Mouse (Mus musculus): ENCODE data around the gene Anxa2. TPM values are rescaled to one million over a fixed set of nuclear protein-coding genes. Genes with fewer than 3 reads are reported as not detected.

Gene Anxa2
- polyA plus RNA-seq, 1 experiment: 2,389 TPM

DNA sequence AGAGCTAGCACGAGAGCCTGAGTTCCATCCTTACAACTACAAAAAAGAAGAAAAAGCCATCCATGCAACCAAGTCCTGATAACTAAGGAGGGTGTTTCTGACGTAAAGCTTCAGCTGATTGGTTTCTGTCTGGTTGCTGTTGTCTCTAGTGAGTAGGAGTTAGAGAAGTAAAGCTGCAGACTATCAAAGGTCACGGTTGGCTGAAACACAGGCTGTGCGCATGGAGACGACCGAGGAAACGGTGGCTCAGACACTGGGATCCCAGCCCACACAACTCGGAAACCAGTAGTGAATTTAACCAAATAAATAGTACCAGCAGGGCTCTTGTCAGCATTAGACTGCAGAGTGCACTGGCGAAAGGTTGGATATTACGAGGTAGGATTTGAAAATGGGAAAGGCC is 18.2 kb upstream of the Anxa2 start:
- no peaks in the 10 kb centered on the region for H3K79me2 ChIP-seq (ENCODE audit: control insufficient read depth, insufficient read depth)

DNA sequence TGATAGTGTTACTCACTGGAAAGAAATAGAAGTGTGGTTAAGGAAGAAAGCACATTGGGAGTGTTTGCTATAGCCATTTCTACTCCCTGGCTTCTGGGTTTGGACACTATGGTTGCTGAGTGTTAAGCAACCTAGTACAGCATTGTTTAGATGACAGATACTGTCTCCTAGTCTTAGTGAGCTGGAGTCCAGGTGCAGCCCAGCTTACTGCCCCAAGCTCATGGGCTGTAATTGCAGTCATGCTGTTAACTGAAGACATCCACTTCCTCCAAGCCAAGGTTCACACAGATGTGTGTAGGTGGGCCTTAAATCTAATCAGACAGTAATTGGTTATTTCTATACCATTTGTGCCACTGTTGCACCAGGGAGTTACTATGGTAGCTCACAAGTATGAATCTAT is 17.8 kb upstream of the Anxa2 start:
- Histone ChIP-seq H3ac (ENCODE audit: control insufficient read depth, insufficient read length, low read depth) (no peak overlapping the region), H3K36me3 (ENCODE audit: control insufficient read depth, insufficient read depth) (peaks cover 4% of the 10 kb centered on the region), H3K27me3 (ENCODE audit: control insufficient read depth, insufficient read depth, insufficient read length) (no peaks in the 10 kb centered on the region), H3K79me2 (ENCODE audit: control insufficient read depth, insufficient read depth) (no peaks in the 10 kb centered on the region), H3K79me3 (ENCODE audit: low read depth) (peaks cover 1% of the 10 kb centered on the region), H3K4me3 (ENCODE audit: insufficient read depth, poor library complexity, severe bottlenecking) (no peak overlapping the region)
- TF ChIP-seq MYOD1 (IDR thresholded peaks at IDR 0.05; ENCODE audit: control insufficient read depth, insufficient read length, low read depth) (no peak), FOSL1 (IDR thresholded peaks at IDR 0.05; ENCODE audit: insufficient read depth, low read length, poor library complexity, severe bottlenecking) (no peak), CEBPB (IDR thresholded peaks at IDR 0.05; ENCODE audit: low read depth) (no peak), CTCF (IDR thresholded peaks at IDR 0.05; ENCODE audit: control insufficient read depth, insufficient read depth, insufficient read length) (no peak), MAX (IDR thresholded peaks at IDR 0.05) (no peak), USF1 (IDR thresholded peaks at IDR 0.05; ENCODE audit: low read depth) (no peak), MYOG (IDR thresholded peaks at IDR 0.05; ENCODE audit: control insufficient read depth, extremely low read depth, insufficient read length) (no peak)

More for the DNA sequence above, 18.2 kb upstream of the Anxa2 start:
- H3K4me3 ChIP-seq (ENCODE audit: insufficient read depth, poor library complexity, severe bottlenecking): no peak overlapping the region
- no peak overlapping the region for H3ac ChIP-seq (ENCODE audit: control insufficient read depth, insufficient read length, low read depth)
- TF ChIP-seq CEBPB (IDR thresholded peaks at IDR 0.05; ENCODE audit: low read depth) (no peak), FOSL1 (IDR thresholded peaks at IDR 0.05; ENCODE audit: insufficient read depth, low read length, poor library complexity, severe bottlenecking) (no peak)
- peaks cover 1% of the 10 kb centered on the region for H3K79me3 ChIP-seq (ENCODE audit: low read depth)
- H3K36me3 ChIP-seq (ENCODE audit: control insufficient read depth, insufficient read depth): peaks cover 4% of the 10 kb centered on the region
- H3K27me3 ChIP-seq (ENCODE audit: control insufficient read depth, insufficient read depth, insufficient read length): no peaks in the 10 kb centered on the region

DNA sequence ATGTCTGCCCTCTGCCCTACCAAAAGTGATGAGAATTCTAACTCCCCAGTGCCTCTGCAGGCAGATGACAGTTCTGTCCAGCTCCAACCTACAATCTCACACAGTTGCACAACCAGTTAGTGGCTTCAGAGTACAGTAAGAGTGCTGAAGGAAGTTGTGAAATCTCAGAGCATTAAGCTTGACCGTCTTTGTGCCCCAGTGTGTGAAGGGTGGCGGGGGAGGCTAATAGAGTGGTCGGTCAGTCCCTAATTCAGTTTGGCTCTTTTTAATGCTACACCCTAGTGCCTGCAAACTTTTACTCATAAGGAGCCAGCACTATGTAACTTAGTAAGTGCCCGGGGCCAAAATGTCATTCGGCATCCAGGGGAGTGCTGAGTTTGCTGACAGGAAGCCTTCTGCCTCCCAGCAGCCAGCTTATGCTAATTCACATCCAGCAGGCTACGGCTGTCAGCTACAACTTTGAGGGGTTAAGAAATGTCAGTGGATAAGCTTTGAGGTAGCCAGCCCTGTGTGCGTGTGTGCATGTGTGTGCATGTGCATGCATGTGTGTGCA is 13.5 kb upstream of the Anxa2 start:
- H3K36me3 ChIP-seq (ENCODE audit: control insufficient read depth, insufficient read depth): no peaks in the 10 kb centered on the region
- H3K79me2 ChIP-seq (ENCODE audit: control insufficient read depth, insufficient read depth): no peaks in the 10 kb centered on the region
- H3ac ChIP-seq (ENCODE audit: control insufficient read depth, insufficient read length, low read depth): no peak overlapping the region
- TF ChIP-seq MYOG (IDR thresholded peaks at IDR 0.05; ENCODE audit: control insufficient read depth, extremely low read depth, insufficient read length) (no peak), CEBPB (IDR thresholded peaks at IDR 0.05; ENCODE audit: low read depth) (peak; percentile 80)
- H3K4me3 ChIP-seq (ENCODE audit: insufficient read depth, poor library complexity, severe bottlenecking): no peak overlapping the region
- no peaks in the 10 kb centered on the region for H3K27me3 ChIP-seq (ENCODE audit: control insufficient read depth, insufficient read depth, insufficient read length)
- H3K79me3 ChIP-seq (ENCODE audit: low read depth): no peaks in the 10 kb centered on the region

DNA sequence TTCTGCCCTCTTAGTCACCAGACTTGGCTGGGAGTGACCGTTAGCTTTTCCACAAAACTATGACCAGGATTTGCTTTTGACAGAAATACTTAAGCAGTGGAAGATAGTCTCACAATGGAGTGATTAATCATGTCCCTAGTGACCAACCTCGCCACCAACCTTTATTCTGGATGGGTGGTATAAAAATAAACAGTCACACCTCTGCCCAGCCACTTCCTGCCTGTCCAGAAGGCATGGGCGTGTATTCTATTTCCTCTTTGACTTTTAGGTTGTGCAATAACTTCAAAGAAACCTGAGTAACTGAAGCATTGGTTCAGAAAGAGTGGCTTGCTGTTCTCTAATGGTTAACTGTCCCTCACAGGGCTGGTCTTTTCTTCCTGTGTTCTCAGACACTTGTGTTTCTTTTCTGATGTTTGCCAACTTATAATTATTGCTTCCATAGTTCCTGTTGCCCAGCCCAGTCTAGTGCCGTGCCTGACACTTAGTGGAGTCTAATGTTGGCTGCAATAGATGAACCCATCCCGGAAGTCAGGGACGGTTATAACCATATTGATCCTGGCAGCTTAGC is 10.9 kb upstream of the Anxa2 start:
- H3K27me3 ChIP-seq (ENCODE audit: control insufficient read depth, insufficient read depth, insufficient read length): no peaks in the 10 kb centered on the region
- H3K36me3 ChIP-seq (ENCODE audit: control insufficient read depth, insufficient read depth): no peaks in the 10 kb centered on the region
- no peak overlapping the region for H3K4me3 ChIP-seq (ENCODE audit: insufficient read depth, poor library complexity, severe bottlenecking)
- peak overlapping the region; percentile 7 for H3ac ChIP-seq (ENCODE audit: control insufficient read depth, insufficient read length, low read depth)
- H3K79me2 ChIP-seq (ENCODE audit: control insufficient read depth, insufficient read depth): no peaks in the 10 kb centered on the region
- no peaks in the 10 kb centered on the region for H3K79me3 ChIP-seq (ENCODE audit: low read depth)
- TF ChIP-seq CEBPB (IDR thresholded peaks at IDR 0.05; ENCODE audit: low read depth) (peak; percentile 100), USF1 (IDR thresholded peaks at IDR 0.05; ENCODE audit: low read depth) (no peak), FOSL1 (IDR thresholded peaks at IDR 0.05; ENCODE audit: insufficient read depth, low read length, poor library complexity, severe bottlenecking) (no peak), MAX (IDR thresholded peaks at IDR 0.05) (peak; percentile 65)

DNA sequence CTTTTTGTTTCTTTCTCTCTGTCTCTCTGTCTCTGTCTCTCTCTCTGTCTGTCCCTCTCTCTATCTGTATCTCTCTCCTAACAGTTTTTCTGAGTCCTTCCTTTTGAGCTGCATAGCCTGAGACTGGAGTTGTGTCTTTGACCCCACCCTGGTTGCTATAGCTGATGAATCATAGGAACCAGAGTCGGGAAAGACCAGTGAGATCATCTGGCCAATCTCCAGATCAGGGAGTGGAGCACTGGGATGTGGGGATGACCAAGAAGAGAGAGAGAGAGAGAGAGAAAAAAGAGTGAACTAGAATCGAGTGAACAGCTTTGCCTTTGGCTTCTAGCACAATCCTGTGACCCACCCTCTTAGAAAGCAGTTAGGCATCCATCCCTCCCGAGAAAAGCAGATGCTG is 10.2 kb upstream of the Anxa2 start:
- Histone ChIP-seq H3K36me3 (ENCODE audit: control insufficient read depth, insufficient read depth) (no peaks in the 10 kb centered on the region), H3ac (ENCODE audit: control insufficient read depth, insufficient read length, low read depth) (no peak overlapping the region), H3K27me3 (ENCODE audit: control insufficient read depth, insufficient read depth, insufficient read length) (no peaks in the 10 kb centered on the region), H3K4me3 (ENCODE audit: insufficient read depth, poor library complexity, severe bottlenecking) (no peak overlapping the region), H3K79me2 (ENCODE audit: control insufficient read depth, insufficient read depth) (no peaks in the 10 kb centered on the region), H3K79me3 (ENCODE audit: low read depth) (no peaks in the 10 kb centered on the region)
- TF ChIP-seq FOSL1 (IDR thresholded peaks at IDR 0.05; ENCODE audit: insufficient read depth, low read length, poor library complexity, severe bottlenecking): peak; percentile 25
- no peak for TF ChIP-seq CTCF (IDR thresholded peaks at IDR 0.05; ENCODE audit: control insufficient read depth, insufficient read depth, insufficient read length)

DNA sequence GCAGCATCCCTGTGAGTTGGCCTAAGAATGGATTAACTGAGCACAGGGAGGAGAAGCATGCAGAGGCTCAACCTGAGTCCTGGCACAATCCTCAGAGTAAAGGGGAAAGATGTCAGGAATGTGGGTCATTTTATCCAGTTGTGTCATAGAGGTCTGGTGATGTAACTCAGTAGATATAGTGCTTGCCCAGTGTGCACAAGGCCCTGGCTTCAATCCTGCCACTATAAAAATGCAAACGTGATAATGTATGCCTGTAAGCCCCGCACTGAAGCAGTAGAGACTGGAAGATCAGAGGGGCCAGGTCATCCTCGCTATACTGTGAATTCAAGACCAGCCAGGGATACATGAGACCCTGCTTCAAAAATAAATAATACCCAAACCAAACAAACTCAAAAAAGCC is 4.6 kb upstream of the Anxa2 start:
- TF ChIP-seq CEBPB (IDR thresholded peaks at IDR 0.05; ENCODE audit: low read depth) (no peak), MYOD1 (IDR thresholded peaks at IDR 0.05; ENCODE audit: control insufficient read depth, insufficient read length, low read depth) (no peak), USF1 (IDR thresholded peaks at IDR 0.05; ENCODE audit: low read depth) (no peak), MAX (IDR thresholded peaks at IDR 0.05) (no peak)
- Histone ChIP-seq H3K79me3 (ENCODE audit: low read depth) (peaks cover 2% of the 10 kb centered on the region), H3K4me3 (ENCODE audit: insufficient read depth, poor library complexity, severe bottlenecking) (no peak overlapping the region), H3K27me3 (ENCODE audit: control insufficient read depth, insufficient read depth, insufficient read length) (no peaks in the 10 kb centered on the region), H3ac (ENCODE audit: control insufficient read depth, insufficient read length, low read depth) (no peak overlapping the region), H3K36me3 (ENCODE audit: control insufficient read depth, insufficient read depth) (no peaks in the 10 kb centered on the region), H3K79me2 (ENCODE audit: control insufficient read depth, insufficient read depth) (peaks cover 3% of the 10 kb centered on the region)
